Mouse (Mus musculus) cerebellum, adult 9-11 months (tissue): ENCODE results near the gene Cpa5.
A peak's percentile ranks its signal among the peaks of the same experiment; 100 is the strongest.

Source experiments
- DNase-seq: peaks from one replicate; pipeline ENCODE4 v3.0.0; 2022

Cpa5 gene

GRCm38 (mm10) chr6:30605111-30605510, 5.7 kb upstream of the Cpa5 start:
- DNase-seq, result no peak

GRCm38 (mm10) chr6:30605672-30606071, 5.1 kb upstream of the Cpa5 start:
- no peak for DNase-seq

- no peak for DNase-seq
These were observed 402 bp downstream of the Cpa5 start for GRCm38 (mm10) chr6:30611212-30611611.

- DNase-seq, result no peak
These were observed 3.4 kb downstream of the Cpa5 start for GRCm38 (mm10) chr6:30614251-30614650.

GRCm38 (mm10) chr6:30615741-30616140, 4.9 kb downstream of the Cpa5 start:
- no peak for DNase-seq

GRCm38 (mm10) chr6:30616491-30616941, 5.7 kb downstream of the Cpa5 start:
- no peak for DNase-seq

- no peak for DNase-seq
These were observed 6.5 kb downstream of the Cpa5 start for GRCm38 (mm10) chr6:30617020-30617958.

GRCm38 (mm10) chr6:30617959-30618590, 7.3 kb downstream of the Cpa5 start:
- no peak for DNase-seq

GRCm38 (mm10) chr6:30618735-30619134, 7.9 kb downstream of the Cpa5 start:
- DNase-seq, result no peak

- DNase-seq, result no peak
These were observed 8.8 kb downstream of the Cpa5 start for GRCm38 (mm10) chr6:30619606-30620005.

- no peak for DNase-seq
These were observed 9.8 kb downstream of the Cpa5 start for GRCm38 (mm10) chr6:30620591-30620990.

- DNase-seq, result no peak
These were observed 10.2 kb downstream of the Cpa5 start for GRCm38 (mm10) chr6:30620994-30621393.

- no peak for DNase-seq
These were observed 11.2 kb downstream of the Cpa5 start for GRCm38 (mm10) chr6:30621986-30622389.

GRCm38 (mm10) chr6:30624763-30625162, 14.0 kb downstream of the Cpa5 start:
- DNase-seq, result no peak

GRCm38 (mm10) chr6:30628152-30628551, 17.3 kb downstream of the Cpa5 start:
- peak; percentile 38 for DNase-seq

GRCm38 (mm10) chr6:30629989-30630388, 19.2 kb downstream of the Cpa5 start:
- no peak for DNase-seq

- no peak for DNase-seq
These were observed 24.6 kb downstream of the Cpa5 start for GRCm38 (mm10) chr6:30635361-30635862.

- no peak for DNase-seq
These were observed 25.5 kb downstream of the Cpa5 start for GRCm38 (mm10) chr6:30636186-30636842.

GRCm38 (mm10) chr6:30638674-30639268, 28.0 kb downstream of the Cpa5 start, which contains the start of gene Cpa1:
TSS of gene Cpa1 (plus strand) at chr6:30639218.
- no peak for DNase-seq

GRCm38 (mm10) chr6:30643694-30644460, 33.1 kb downstream of the Cpa5 start:
- no peak for DNase-seq

- no peak for DNase-seq
These were observed 33.7 kb downstream of the Cpa5 start for GRCm38 (mm10) chr6:30644462-30644861.

- no peak for DNase-seq
These were observed 34.6 kb downstream of the Cpa5 start for GRCm38 (mm10) chr6:30645379-30645778.
